Mouse (Mus musculus) layer of hippocampus, adult 18-20 months (tissue): Measurements from ENCODE around the gene Mettl21a. TPM values are rescaled to one million over a fixed set of nuclear protein-coding genes. Genes with fewer than 3 reads are reported as not detected.
A peak's percentile ranks its signal among the peaks of the same experiment; 100 is the strongest.
"Not testable (repeated sequence)": the region's sequence is repeated elsewhere in the genome, so short reads cannot be mapped to it uniquely, and the experiment has no call there.

Source experiments
- DNase-seq, 2 experiments: peaks; one replicate each; pipeline ENCODE4 v3.0.0; 2022; ENCODE audit warnings: low spot score in 2 of 2
- total RNA-seq, 2 experiments: library from RNA; stranded (reverse); gene quantifications; 2 replicates each; pipeline ENCODE4 v1.2.3; 2021

Gene Mettl21a
- total RNA-seq, 2 experiments from 2014 or later, result 11.9 to 12.0 TPM

DNA sequence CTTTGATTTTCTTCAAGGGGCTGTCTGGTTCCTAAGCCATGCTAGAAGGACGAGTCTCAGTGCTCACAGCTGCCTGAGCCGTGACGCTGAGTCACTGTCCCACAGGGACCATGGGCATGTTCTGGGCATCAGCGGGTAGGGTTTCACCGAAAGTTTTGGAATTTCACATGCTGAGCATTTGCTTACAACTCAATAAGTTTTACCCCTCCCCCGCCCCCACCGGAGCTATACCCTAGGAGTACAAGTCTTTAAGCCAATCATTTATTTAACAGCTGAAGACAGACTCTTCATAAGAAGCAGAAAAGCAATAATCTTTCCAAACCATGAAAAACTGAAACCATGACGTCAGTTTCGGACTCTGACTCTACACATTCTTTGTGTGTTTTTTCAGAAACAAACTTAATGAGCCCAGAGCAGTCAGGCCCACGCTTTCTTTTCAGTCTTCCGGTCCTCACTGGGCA lies 1.5 kb downstream of the Mettl21a start:
- DNase-seq, result no peak

DNA sequence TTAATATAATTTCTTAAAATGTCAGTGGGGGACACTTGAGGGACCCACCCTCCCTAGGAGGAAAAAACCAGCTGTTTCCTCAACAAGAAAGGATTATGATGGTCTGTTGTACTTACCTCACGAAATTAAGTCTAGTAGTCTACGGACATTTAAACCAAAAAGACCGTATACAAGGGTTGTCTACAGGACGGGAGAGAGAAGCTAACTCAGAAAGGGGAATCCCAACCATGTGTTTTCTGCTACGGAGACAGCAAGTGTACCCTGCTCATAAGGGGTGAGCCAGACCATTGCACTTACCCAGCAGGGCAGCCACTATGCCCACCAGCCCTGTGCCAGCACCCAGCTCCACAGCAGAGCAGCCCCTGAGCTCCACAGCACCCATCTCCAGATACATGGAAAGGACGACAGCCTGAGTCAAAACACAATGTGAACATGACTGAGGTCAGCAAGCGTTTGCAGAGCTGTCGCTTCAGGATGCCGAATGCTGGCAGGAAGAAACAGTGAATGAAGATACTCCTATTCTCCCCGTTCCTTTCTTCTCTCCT lies 2.2 kb downstream of the Mettl21a start:
- no peak for DNase-seq

DNA sequence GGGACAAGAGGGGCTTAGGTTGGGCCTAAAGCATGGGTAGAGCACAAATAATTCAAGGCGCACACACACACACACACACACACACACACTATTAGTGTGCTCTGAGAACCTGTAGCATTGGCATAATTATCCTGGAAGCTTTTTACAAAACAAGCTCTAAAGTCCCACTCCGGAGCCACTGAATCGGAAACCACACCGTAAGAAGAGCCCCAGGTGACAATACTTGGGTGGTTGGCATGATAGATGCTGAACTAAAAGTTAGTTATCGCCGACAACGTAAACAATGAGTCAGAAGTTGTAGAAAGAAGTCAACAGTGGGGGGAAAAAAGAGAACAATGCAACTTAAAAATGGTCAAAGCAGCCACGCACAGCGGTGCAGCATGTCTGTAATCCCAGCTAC lies 2.7 kb downstream of the Mettl21a start:
- DNase-seq, result no peak

DNA sequence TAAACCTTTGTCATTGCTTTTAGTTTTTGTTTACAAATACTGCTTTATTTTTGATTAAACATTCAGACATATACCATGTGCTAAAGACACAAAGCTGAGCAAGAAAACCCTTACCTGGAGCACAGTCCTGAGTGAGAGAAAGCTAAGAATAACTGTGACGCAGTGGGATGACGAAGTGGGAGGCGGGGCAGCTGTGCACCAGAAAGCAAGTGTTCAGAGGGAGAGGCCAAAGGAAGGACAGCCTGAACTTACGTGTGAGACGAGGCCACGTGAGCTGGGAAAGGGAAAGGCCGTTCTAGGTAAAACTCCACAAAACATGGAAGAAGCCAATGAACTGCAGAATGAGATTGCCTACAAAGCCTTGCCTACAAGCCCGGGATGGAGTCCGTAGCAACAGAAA lies 7.1 kb downstream of the Mettl21a start:
- DNase-seq, result no peak

DNA sequence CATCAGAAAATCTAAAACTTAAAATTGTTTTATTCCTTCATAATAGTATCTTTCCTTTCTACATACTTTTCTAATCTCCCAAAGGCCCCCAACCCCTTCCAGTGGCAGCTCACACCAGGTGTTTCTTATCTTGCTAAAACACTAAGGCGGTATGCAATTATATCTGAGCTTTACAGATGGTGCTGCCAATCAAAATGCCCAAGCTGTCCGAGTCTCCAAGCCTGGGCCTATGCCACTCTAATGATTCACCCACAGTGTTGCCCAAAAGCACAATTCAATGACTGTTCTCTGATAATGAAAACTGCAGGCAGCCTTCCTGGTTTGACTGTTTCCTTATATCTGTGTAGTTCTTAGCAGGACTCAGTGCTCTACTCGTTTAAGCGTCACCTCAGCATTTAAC lies 7.9 kb downstream of the Mettl21a start:
- DNase-seq, result no peak

DNA sequence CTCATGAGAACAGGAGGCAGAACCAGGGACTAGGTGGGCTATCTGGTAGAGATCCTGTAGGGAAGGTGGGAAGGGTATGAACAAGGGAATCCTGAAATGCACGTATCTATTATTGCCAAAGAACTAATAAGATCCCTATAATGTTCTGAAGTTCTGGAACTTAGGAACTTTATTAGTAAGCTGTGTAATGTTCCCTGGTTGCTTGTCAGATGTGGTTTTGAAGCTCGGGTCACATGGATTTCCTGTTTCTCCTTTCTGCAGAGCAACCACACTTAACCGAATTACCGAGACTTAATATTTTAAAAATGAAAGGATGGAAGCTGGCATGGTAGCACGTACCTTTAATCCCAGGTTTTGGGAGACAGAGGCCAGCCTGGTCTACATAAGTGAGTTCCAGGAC lies 13.7 kb downstream of the Mettl21a start:
- no peak for DNase-seq

DNA sequence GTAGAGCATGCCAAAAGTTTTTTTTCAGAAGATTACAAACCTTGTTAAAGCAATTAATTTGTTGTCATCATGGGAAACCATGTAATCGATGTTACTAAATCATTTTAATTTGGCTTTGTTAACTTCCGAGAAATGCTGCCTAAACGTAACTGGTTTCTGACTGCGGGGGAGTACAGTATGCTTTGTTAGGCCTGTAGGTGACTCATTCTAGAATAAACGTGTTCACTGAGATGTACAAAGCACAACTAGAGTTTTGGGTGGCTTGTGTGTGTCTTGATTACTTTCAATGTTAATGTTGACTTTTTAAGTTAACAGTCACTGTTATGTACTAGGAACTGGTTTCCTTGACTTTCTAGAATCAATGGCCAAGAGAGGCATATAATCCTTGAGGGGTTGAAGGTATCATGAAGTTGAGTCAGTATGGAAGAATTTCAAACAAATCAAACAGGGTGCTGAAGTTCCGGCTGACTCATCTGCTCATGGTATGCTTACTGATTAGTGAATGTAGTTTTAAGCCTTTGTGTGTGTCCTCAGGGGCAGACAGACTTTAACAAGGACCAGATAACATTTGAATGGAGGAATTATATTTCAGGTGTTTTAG lies 15.7 kb downstream of the Mettl21a start:
- DNase-seq, result peak in 1 of 2 experiments; percentile 37

DNA sequence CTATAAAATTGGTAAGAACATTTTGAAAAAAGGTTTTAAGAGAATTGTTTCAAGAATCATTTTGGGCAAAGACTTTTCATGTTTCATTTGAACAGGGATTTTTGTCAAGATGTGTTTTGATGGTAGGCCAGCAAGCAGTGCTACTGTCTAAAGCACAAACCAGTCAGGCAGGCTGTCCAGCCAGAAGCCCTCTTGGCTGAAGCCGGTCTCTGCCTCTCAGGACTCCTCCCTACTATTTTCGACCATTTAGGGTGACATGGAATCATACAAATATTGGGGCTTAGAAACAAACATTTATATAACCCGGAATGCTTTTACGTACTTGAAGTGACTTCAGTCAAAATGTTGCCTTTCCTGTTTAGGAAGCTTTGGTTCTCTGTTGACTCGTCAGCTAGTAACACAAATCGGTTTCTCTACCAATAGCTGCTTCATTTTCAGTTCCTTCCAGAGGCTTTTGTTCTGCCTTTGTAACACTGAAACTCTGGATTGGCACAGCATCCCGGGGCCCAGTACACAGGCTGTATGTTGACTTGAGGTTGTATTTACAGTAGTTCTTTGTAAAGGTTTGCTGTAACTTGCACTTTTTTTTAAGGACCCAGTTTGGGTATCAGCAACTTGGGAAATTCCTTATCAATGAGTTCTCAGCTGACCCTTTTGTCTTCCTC lies 16.5 kb downstream of the Mettl21a start:
- peak in 1 of 2 experiments; percentile 5 for DNase-seq

DNA sequence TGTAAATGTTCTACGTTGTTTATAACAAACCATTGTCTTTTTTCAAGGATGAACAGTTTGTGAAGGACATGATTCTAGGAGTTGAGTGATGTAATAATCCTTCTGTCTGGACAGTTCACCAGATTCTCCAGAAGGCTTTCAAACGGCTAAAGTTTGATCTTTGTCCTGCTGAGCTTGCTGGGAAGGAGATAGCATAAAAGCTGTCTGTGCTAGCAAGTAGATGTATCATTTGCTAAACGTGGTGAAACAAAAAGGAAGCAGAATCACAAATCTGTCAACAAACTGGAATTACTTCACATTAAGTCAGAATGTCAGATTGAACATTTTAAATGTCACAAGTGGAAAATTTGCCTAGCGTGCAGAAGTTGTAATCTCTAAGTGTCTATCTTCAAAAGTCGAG lies 18.1 kb downstream of the Mettl21a start:
- peak in 1 of 2 experiments; percentile 1 for DNase-seq

DNA sequence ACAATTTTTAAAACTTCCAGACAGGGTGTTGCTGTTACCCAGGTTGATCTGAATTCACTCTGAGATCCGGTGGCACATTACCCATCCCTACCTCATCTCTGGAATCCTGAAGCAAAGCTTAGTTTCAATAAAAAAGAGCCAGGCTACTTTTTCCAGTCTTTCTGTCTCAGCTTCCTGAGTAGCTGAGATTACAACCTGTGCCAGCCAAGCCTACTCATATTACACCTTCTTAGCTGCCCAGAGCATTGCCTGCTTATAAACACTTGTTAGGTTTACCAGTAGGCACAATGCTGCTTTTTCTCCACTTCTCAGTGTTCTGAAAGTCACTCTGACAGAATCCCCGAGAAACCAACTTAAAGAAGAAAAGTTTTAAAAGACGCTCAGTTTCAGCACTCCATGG lies 38.2 kb downstream of the Mettl21a start:
- no peak for DNase-seq

DNA sequence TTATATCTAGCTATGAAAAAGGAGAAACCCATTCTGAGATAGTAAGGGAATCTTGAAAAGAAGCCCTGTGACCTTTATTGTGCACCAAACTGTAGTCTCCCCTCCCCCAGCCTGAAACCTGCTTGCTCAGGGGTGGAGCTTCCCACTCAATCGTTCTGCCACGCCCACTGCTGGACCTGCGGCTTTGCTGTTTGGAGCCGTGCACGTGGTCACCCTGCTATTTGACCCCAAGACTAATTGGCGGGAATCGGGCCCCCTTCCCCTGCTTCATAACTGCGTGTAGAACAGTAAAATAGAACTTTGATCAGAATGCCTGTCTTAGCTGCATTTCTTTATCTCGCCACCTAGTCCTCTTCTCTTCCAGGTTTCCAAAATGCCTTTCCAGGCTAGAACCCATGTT lies 39.1 kb downstream of the Mettl21a start:
- not testable (repeated sequence) for DNase-seq

DNA sequence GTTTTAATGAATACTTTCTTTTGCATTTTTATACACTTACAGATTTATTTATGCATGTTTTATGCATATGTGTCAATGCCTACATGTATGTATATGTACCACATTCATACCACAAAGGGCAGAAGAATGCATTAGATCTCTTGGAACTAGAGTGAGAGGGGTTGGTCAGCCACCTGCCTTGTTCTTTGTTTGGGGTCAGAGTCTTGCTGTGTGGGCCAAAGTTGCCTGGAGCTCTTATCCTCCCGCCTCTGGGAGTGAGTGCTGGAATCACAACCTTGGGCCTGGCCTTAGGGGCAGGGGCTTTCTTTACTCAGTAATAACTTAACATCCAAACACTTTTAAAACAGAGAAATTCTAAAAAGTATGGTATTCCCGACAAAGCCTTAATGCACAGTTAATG lies 40.3 kb downstream of the Mettl21a start:
- DNase-seq, result no peak

DNA sequence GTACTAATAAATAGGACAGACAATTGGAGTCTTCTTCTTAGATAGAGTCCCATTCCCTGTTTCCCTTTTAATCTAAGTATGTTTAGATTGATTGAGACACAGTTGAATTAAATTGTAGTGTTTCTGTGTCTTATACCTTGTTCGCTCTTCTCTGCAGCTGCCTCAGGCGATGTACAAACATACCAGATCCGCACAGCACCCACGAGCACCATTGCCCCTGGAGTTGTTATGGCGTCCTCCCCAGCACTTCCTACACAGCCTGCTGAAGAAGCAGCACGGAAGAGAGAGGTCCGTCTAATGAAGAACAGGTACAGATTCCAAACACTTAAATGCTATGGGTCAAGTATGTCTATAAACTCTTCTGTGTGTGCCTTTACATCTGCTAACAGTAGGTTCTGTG lies 41.0 kb downstream of the Mettl21a start:
- DNase-seq, result no peak

DNA sequence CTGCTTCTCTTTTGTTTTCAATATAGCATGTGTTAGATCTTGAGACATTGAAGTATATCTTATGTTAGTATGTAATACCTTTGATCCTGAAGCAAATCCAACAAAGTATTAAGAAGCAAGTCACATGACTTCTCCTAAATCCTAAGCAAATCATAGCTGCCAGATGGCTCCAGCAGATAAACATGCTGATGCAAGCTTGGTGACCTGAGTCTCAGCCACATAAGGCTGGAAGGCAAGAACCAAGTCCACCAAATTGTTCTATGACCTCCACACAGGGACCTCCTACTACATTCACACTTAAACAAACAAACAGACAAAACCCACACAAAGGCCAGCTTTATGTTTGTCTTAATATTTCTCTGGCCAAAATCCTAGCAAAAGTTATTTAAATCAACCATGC lies 48.8 kb downstream of the Mettl21a start:
- DNase-seq, result no peak

DNA sequence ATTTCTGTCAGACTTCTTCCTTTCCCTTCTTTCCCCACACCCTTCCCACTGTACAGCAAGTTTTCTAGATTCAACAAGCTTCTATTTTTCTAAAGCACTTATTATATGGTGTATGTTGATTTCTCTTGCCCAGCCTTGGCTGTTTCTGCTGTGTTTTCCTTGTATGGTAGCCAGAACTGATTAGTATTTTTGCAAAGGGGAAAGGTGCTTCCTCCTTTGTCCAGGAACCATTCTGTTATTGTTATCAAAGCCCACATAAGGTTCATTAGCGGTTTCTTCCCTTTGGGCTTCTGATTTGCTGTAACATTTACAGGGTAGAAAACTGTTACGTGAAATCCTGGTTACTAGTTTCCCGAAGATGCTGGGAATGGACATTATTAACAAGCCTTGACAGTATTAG lies 56.9 kb downstream of the Mettl21a start:
- DNase-seq, result no peak

Other genes with a start within 250 kb of the Mettl21a start
- gene Creb1, start 84.6 kb downstream of the Mettl21a start, total RNA-seq, result 10 to 100 TPM; 52.8 to 59.1 TPM
- 10 to 100 TPM; 12.9 to 13.2 TPM for gene Ccnyl1, start 73.2 kb upstream of the Mettl21a start, total RNA-seq
- gene Fzd5, start 120.5 kb upstream of the Mettl21a start, total RNA-seq, result 1 to 10 TPM; 1.0 to 1.3 TPM